ENCODE assay signal across 10 mouse cellular contexts in genomic region chr2:173164358-173164757, GRCm38 (mm10). TPM values are rescaled to one million over a fixed set of nuclear protein-coding genes. Genes with fewer than 3 reads are reported as not detected.
DNase-seq lines count a peak whose midpoint lies in the region; ATAC-seq and TF ChIP-seq lines count a peak whose summit lies in the region.
"Had no signal": no experiment of that assay in that cellular context is flagged by ENCODE, and none has a peak within 500 bp of the region (broad histone marks: within the 10 kb centered on the region; RNA-seq: fewer than 3 reads in every experiment).

No protein-coding gene starts in this region.

- in situ Hi-C loops in Patski (cut with MboI; ENCODE audit: low pct_unique_long_range_greater_than_20kb), result no loop called here

- H3K9ac ChIP-seq in forebrain, postnatal 0 days, result no peak overlapping the region
- no peak overlapping the region for H3K9ac ChIP-seq in forebrain, embryonic 12.5 days
- no peak overlapping the region for H3K9ac ChIP-seq in lung, postnatal 0 days (replicated peaks; ENCODE audit: low read depth)

- no peak overlapping the region for H3K4me3 ChIP-seq in forebrain, postnatal 0 days (ENCODE audit: low read depth, low read length)
- no peak overlapping the region for H3K4me3 ChIP-seq in forebrain, embryonic 12.5 days (replicated peaks)
- H3K4me3 ChIP-seq in lung, postnatal 0 days (ENCODE audit: low read depth, low read length), result no peak overlapping the region

- no peak for ATAC-seq in forebrain, postnatal 0 days
- ATAC-seq in forebrain, embryonic 12.5 days (ENCODE audit: low FRiP score), result no peak
- ATAC-seq in lung, postnatal 0 days, result no peak
- ATAC-seq in Patski, result no peak

- no peak overlapping the region for H3K4me2 ChIP-seq in forebrain, postnatal 0 days (ENCODE audit: low read depth)
- H3K4me2 ChIP-seq in forebrain, embryonic 12.5 days, result no peak overlapping the region
- H3K4me2 ChIP-seq in lung, postnatal 0 days (replicated peaks; ENCODE audit: low read depth, low read length), result no peak overlapping the region

- H3K4me1 ChIP-seq in forebrain, postnatal 0 days (ENCODE audit: insufficient read depth), result 0 out of 2 replicates have a peak, but pooled peaks cover 6% of the 10 kb centered on the region
- H3K4me1 ChIP-seq in forebrain, embryonic 12.5 days, result 0 out of 2 replicates have a peak, but pooled peaks cover 6% of the 10 kb centered on the region
- H3K4me1 ChIP-seq in lung, postnatal 0 days (ENCODE audit: insufficient read depth, low read depth, low read length), result no peaks in the 10 kb centered on the region

- POLR2A ChIA-PET in Patski (lab: Charles Lee), result no interaction called here

- TF ChIP-seq EP300 in lung, postnatal 0 days (IDR thresholded peaks at IDR 0.05), result no peak

- no peaks in the 10 kb centered on the region for H3K36me3 ChIP-seq in forebrain, postnatal 0 days (ENCODE audit: insufficient read depth)
- H3K36me3 ChIP-seq in forebrain, embryonic 12.5 days (replicated peaks), result no peaks in the 10 kb centered on the region
- no peaks in the 10 kb centered on the region for H3K36me3 ChIP-seq in lung, postnatal 0 days (ENCODE audit: insufficient read depth, low read length)

- WGBS in forebrain, postnatal 0 days, result 41% methylated on average over 2 of the region's 2 CpGs
- 67% methylated on average over 2 of the region's 2 CpGs for WGBS in forebrain, embryonic 12.5 days
- whole genome bisulfite sequencing in lung, postnatal 0 days, result 44% methylated on average over 2 of the region's 2 CpGs

- TF ChIP-seq CTCF in forebrain, postnatal 0 days (IDR thresholded peaks at IDR 0.05; ENCODE audit: low read depth), result peak; percentile 41
- TF ChIP-seq CTCF in lung, postnatal 0 days (IDR thresholded peaks at IDR 0.05), result peak; percentile 71
- peak; percentile 74 for TF ChIP-seq CTCF in Patski (IDR thresholded peaks at IDR 0.05)

- CTCF ChIA-PET in Patski (lab: Charles Lee), result interaction anchor here (1.4 kb wide), 1 partner anchor 9 kb away, joined by 5 read pairs; no protein-coding TSS in a partner anchor

- no peaks in the 10 kb centered on the region for H3K27me3 ChIP-seq in forebrain, postnatal 0 days (ENCODE audit: insufficient read depth, low read length)
- 0 out of 2 replicates have a peak, but pooled peaks cover 4% of the 10 kb centered on the region for H3K27me3 ChIP-seq in forebrain, embryonic 12.5 days
- no peaks in the 10 kb centered on the region for H3K27me3 ChIP-seq in lung, postnatal 0 days (replicated peaks; ENCODE audit: insufficient read depth, low read length)
- H3K27me3 ChIP-seq in Patski, result peaks cover 9% of the 10 kb centered on the region

- no peak for DNase-seq in forebrain, postnatal 0 days
- DNase-seq in lung, postnatal 0 days (ENCODE audit: low spot score), result peak; percentile 36
- DNase-seq in lung, adult 18-20 months, result no peak
- DNase-seq in Patski (ENCODE audit: low read depth, low spot score), result no peak
- DNase-seq in lung, postnatal 36 days, result peak; percentile 63
- no peak for DNase-seq in natural killer cell, adult 2 months (ENCODE audit: low spot score in 2 of 2)
- no peak for DNase-seq in right cerebral cortex, postnatal 4 days
- DNase-seq: cerebellum, adult 8-10 months had no signal

- H3K27ac ChIP-seq in forebrain, postnatal 0 days (ENCODE audit: low read depth, low read length), result no peak overlapping the region
- no peak overlapping the region for H3K27ac ChIP-seq in forebrain, embryonic 12.5 days
- no peak overlapping the region for H3K27ac ChIP-seq in lung, postnatal 0 days (ENCODE audit: low read length)
- H3K27ac ChIP-seq: macrophage had no signal

- no peaks in the 10 kb centered on the region for H3K9me3 ChIP-seq in forebrain, postnatal 0 days (ENCODE audit: low read length)
- H3K9me3 ChIP-seq in forebrain, embryonic 12.5 days, result no peaks in the 10 kb centered on the region
- no peaks in the 10 kb centered on the region for H3K9me3 ChIP-seq in lung, postnatal 0 days (ENCODE audit: low read length)

RNA-seq across cellular contexts. Expression of gene Pck1, which starts 11.5 kb away (rescaled TPM):
- not detected in 2 replicates for total RNA-seq in forebrain, postnatal 0 days (2014; rRNA removed)
- polyA plus RNA-seq in forebrain, postnatal 0 days (2015; fragmentation: Nextera tagmentation; extraction: Ambion mirVana), result not detected in 2 replicates
- polyA plus RNA-seq in forebrain, embryonic 12.5 days (2016; fragmentation: Nextera tagmentation; extraction: Ambion mirVana), result not detected in 2 replicates
- 0.08 and 0.10 TPM in 2 replicates for polyA plus RNA-seq in lung, postnatal 0 days (2015; fragmentation: Nextera tagmentation; extraction: Ambion mirVana)
- polyA plus RNA-seq in Patski (2021), result not detected
- polyA plus RNA-seq: macrophage had no signal

RNA-seq across cellular contexts. Expression of gene Ctcfl, which starts 45.0 kb away (rescaled TPM):
- total RNA-seq in forebrain, postnatal 0 days (2014; rRNA removed), result not detected in 2 replicates
- polyA plus RNA-seq in forebrain, postnatal 0 days (2015; fragmentation: Nextera tagmentation; extraction: Ambion mirVana), result 0.06 TPM in 1 of 2 replicates, not detected in the other
- polyA plus RNA-seq in forebrain, embryonic 12.5 days (2016; fragmentation: Nextera tagmentation; extraction: Ambion mirVana), result 0.09 TPM in 1 of 2 replicates, not detected in the other
- 0.07 TPM in 1 of 2 replicates, not detected in the other for polyA plus RNA-seq in lung, postnatal 0 days (2015; fragmentation: Nextera tagmentation; extraction: Ambion mirVana)
- polyA plus RNA-seq in Patski (2021), result not detected
- polyA plus RNA-seq: macrophage had no signal

RNA-seq across cellular contexts. Expression of gene Zbp1, which starts 54.4 kb away (rescaled TPM):
- 0.52 TPM in 1 of 2 replicates, not detected in the other for total RNA-seq in forebrain, postnatal 0 days (2014; rRNA removed)
- 0.44 and 0.45 TPM in 2 replicates for polyA plus RNA-seq in forebrain, postnatal 0 days (2015; fragmentation: Nextera tagmentation; extraction: Ambion mirVana)
- 0.34 TPM in 1 of 2 replicates, not detected in the other for polyA plus RNA-seq in forebrain, embryonic 12.5 days (2016; fragmentation: Nextera tagmentation; extraction: Ambion mirVana)
- polyA plus RNA-seq in lung, postnatal 0 days (2015; fragmentation: Nextera tagmentation; extraction: Ambion mirVana), result 1.1 and 2.5 TPM in 2 replicates
- 0.05 TPM for polyA plus RNA-seq in Patski (2021)

Comparison
In these comparisons a context has a peak if more than half of its experiments do, and no peak if none do; other contexts are left out.
1. DNase-seq: peak in lung, postnatal 0 days (single experiment) and lung, postnatal 36 days (single experiment); none in forebrain, postnatal 0 days (single experiment), lung, adult 18-20 months (0 of 2), Patski (single experiment), natural killer cell, adult 2 months (0 of 2) and right cerebral cortex, postnatal 4 days (single experiment).
2. Peak in every context shown above with its lines, with median percentiles within 50 percentile points of each other: CTCF ChIP-seq.